Mouse (Mus musculus): ENCODE measurements around the gene Gm20388.
A peak's percentile ranks its signal among the peaks of the same experiment; 100 is the strongest.

The Gm20388 gene

DNA sequence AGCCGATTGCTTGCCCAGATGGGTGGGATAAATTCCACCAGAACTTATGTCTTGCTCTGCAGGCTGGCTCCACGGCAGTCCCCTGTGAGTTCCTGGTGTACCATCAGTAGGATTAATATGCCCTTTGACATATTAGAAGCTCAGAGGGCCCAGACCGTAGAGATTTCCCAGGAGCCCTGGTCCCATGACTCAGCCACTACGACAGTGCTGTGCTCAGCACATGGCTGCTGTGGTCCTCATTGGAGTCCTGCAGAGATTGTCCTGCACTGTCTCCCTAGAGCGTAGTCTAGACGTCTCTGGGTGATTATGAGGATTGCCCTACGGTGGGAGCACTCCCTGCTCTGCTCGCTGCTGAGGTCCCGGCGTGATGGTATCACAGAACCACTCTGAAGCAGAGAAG is 4384.3 kb downstream of the Gm20388 start:
- DNase-seq (ENCODE audit: low read depth, low spot score), result no peak

DNA sequence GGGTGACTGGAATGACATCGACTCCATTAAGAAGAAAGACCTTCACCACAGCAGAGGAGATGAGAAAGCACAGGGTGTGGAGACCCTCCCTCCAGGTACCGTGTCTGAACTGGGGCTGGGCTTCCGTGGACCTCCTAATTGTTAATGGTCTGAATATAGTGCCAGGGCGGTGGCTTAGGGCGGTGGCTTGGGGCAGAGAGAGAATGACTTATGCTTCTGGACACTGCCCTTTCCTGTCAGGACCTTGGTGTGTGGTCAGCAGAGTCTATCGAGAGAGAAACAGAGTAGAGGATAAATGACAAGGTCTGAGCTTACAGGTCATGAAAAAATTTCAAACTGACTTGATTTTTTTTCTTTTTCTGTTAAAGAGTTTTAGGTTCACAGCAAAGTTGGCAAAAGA is 4384.7 kb downstream of the Gm20388 start:
- DNase-seq (ENCODE audit: low read depth, low spot score), result no peak

DNA sequence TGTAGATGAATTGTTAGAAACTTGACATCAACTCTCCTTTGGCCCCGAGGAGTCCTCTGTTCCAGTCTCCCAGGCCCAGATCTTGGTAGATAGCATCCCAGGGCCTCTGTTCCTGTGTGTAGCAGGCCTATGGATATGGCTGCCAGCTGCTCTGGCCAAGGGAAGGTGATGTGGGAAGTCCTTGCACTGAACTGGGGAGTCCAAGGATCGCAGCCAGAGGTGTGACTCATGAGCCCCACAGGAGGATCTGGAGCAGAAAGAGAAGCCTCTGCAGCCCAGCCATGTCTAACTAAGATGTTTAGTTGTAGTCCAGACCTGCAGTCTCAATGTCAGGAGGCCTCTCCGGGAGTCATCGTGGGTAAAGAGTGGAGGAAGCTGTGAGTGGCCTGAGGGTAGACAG is 4390.9 kb downstream of the Gm20388 start:
- no peak for DNase-seq (ENCODE audit: low read depth, low spot score)

DNA sequence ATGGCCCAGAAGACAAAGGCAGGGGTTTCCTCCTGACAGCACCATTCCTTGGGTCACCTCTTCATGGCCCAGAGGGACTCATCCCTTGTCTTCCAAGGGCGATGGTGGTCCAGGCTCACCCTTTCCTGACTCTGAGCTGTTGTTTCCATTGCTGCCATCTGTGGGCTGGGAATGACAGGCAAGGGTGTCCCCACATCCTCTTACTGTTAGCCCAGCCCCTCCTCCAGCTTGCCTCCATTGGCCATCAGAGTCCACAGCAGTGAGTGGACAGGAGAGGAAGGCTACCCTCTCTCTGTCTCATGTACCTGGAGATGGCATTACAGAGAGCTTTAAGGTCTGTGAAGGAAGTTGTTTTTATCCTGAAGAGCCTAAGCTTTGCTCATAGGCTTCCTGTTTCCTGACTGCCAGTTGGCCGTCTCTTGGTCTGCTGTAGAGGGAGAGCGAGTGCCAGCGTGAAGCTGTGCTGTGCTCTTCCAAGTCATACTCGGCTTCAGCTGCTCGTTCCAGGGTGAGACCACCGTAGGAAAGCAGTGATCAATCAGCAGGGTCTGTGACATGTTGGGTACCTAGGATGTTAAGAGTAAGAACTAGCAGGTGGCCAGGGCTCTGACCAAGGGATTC is 4391.4 kb downstream of the Gm20388 start:
- DNase-seq (ENCODE audit: low read depth, low spot score), result no peak

DNA sequence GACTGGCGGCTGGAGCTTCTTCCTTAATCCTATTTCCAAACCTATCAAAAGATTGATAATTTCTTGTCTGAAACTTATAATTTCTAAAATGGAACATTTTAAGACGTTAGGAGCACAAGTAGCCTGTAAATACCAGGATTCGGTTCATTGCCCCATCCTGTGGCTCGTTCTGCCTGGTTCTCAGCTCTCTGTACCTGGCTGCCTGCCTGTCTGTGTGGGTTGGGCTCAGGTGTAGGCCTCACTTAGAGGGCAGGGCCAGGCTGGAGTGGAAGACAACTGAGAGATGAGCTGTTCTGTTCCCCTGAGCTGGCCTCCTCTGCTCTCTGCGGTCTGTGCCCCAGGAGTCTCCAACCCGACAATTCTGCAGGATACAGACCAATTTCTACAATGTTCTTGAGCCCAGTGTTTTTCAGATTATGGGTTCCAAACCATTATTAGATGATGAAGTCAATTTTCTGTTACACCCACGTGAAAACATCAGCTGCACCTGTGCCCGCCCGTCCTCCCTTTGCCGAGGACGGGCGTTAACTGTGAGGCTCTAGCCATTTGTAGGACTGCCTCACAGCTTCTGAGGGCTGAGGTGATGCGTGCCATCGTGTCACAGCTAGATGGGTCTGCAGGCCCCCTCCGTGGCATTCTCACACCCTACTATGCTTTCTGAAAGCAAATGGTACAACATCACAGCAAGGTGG is 4392.7 kb downstream of the Gm20388 start:
- no peak for DNase-seq (ENCODE audit: low read depth, low spot score)

DNA sequence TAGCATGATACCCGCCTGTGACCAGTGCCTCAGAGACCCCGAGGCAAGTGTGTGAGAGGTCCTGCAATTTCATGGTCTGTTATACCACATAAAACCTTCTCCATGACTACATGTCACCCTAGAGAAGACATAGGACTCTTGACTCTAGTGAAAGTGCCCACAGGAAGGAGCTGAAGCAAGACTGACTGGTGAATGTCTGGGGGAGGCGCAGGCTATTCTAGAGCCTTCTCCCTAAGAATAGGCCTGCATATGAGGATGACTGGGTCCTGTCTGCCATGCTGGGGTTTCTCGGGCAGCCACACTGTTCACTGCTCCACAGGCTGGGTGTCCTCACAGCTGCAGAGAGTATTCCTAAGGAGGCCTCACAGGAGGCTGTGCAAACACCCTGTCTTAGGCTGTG is 4393.5 kb downstream of the Gm20388 start:
- DNase-seq (ENCODE audit: low read depth, low spot score), result no peak

DNA sequence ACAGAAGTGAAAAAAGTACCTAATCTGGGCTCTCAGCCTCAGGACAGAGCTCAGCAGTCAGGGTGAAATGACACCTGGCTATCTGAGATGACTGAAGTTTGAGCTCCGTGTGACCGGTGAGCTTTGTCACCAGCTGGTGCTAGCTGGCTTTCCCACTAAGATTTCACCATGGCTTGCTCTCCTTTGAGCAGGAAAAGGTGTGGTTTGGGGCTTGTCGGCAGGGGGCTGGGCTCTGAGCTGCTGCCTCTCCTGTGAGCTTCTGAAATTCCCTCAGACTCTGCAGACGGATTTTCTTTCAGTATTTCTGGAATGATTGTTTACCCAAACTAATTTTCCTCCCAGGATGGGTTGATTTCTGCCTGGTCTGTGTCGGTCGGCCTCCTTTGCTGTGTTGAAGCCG is 4395.9 kb downstream of the Gm20388 start:
- DNase-seq (ENCODE audit: low read depth, low spot score), result no peak

DNA sequence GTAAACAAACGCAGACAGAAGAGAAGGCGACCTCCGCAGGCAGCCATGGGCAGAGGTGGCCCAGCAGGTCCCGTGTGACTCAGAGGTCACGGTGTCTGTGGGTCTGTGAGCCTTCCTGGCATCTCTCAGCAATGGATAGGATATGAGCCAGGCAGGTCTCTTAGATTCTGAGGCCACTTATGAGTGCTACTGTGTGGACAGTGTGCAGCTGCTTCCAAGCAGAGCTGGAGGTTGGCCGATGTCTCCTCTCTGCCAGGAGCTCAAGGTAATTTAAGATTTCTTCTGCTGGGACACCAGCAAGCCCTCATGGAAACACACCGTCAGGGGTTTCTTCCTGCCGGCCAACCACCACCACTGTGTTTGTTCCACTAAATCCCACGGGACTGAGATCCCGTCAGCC is 4397.1 kb downstream of the Gm20388 start:
- DNase-seq (ENCODE audit: low read depth, low spot score), result no peak

DNA sequence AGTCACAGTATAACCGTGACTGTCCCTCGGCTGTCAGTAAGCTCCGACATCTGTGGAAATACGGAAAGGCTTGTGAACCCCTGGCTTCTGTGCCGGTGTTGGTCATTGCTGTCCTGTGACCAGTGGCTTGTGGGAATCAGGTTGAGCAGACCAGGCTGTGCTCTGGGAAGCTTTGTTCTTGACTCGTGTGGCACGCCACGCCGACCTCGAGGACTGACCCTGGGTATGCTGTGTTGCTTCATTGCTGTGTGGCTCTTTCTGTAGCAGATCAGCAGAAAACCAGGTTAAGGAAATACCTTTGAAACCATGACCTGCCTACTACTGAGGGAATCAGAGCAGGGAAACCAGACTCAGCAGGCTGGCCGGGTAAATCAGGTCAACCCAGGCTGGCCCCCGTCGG is 4399.9 kb downstream of the Gm20388 start:
- no peak for DNase-seq (ENCODE audit: low read depth, low spot score)

DNA sequence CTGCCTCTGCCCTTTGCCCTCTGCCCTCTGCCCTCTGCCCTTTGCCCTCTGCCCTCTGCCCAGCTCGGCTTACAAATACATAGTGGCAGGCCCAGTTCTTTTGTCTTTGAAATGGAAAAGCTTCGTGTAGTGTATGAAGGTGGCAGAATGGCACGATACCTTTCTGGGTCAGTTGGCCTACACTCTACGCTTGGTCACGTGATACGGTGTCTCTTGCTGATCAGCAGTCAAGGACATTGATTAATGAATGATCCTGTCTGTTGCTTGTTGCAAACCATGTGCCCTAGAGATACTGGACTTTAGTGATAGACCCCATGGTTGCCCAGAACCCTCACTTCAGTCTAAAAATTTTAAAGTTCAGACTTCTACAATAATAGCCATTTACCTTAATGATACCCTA is 4400.5 kb downstream of the Gm20388 start:
- DNase-seq (ENCODE audit: low read depth, low spot score), result no peak

DNA sequence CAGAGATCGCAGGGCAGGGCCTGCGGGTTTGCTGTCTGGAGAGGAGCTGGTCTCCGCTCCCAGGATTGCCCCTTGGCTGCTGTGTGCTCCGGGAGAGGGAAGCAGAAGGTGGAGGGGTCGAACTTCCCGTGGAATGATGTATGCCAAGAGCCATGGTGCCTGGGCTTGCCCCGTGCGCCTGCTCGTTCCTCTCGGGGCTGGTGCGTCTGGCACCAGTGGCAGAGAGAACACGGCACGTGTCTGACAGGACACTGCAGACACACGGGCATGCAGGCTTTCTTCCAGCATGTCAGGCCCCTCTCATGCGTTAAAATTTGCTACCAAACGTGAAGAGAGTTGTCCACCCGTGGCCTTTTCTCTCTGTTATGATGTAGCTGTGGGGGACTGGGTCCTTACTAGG is 4401.1 kb downstream of the Gm20388 start:
- no peak for DNase-seq (ENCODE audit: low read depth, low spot score)

DNA sequence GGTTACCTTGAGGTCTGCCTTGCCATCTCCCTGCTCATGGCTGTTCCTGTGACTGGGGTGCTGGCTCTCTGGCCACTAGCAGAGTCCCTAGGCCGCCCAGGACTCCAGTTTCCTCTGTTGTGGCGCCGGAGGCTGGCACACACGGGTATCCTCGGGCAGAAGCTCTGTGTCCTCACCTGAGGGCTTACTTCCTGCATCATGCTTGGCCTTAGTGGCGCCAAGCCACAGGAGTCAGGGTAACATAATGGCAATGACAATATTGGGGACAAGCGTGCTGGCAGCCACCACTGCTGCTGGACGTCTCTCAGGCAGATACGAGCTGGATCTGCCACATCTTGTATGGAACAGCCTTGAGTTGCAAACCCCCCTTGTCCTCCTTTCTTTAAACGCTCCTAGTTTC is 4401.6 kb downstream of the Gm20388 start:
- no peak for DNase-seq (ENCODE audit: low read depth, low spot score)

DNA sequence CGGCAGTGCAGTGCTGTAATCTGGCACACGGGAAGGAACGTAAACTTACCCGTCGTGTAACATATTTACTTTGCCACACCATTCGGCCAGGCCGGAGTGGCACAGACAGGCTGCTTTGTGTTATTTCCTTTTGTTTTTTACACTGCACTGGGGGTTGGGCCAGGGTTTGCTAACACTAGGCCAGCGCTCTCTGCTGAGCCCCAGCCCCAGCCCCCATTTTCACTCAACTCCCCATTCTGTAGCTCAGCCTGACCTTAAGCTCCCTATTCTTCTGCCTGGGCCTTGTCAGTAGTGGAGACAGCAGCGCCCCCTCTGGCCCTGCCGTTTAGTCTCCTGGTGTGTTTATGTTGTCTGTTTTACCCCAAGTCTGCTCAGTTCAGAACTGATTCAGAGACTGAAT is 4404.2 kb downstream of the Gm20388 start:
- DNase-seq (ENCODE audit: low read depth, low spot score), result peak; percentile 56

DNA sequence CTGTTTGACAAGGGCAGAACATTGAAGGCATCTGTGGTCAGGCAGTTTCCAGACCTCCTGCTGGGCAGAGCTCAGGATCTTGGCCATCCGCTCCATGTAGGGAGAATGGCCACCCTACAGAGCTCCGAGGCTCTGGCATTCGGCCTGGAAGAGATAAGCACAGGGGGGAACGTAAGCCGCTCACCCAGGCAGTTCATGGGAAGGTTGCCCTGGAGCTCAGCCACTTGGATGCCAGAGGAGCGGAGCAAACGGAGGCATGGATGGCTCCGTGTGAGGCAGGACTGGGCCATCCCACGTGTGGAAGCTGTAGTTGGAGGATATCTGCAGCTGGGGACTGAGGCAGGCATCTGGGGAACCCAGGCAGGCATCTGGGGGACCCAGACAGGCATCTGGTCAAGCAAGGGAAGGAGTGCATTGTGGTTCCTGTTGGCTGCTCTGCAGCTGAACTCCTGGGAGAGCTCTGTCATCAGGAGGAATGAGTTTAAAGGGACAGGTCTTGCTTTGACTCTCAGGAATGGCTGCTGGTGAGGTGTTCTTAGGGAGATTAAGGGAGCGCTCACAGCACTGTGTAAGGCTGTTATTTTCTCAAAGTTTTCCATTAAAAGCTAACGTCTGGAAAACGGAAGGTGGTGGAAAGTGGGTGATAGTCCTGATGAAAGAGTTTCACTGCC is 4406.0 kb downstream of the Gm20388 start:
- DNase-seq (ENCODE audit: low read depth, low spot score), result no peak

DNA sequence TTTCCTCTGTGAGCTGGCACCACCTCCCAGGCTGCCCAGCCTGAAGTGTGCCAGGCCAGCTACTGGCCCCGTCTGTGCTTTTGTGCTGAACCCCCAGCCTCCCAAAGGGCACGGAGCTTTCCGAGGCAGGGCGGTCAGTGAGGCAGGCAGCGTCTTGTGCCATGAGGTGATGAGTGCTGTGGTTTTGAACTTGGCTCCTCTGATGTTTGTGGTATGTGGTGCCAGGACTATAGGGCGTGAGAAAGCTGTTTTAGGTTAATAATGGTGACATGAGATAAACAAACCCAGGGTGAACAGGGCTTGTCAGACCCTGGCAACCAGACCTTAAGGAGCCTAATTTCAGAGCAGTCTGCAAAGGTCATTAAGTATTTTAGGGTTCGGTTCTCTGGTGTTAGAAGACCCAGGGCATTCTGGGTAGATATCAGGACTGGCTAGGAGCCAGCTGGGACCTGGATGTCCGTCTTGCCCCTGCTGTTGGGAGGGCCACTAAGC is 4406.6 kb downstream of the Gm20388 start:
- peak; percentile 68 for DNase-seq (ENCODE audit: low read depth, low spot score)

DNA sequence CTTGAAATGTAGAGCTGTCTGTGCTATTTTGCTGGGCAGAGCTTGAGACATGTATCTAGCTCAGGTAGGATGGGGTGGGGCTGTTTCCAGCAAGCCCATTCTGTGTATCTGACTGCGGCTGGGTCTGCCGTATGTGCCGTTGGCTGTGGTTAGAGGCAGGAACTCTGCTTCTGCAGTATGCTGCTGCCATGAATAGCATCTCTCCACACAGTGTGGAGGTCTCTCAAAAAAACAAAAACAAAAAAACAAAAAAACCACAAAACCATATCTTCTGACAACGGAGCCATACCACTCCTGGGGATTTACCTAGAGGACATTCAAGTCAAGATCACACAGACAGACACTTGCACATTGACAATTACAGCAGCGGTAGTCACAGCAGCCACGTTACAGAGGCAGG is 4407.2 kb downstream of the Gm20388 start:
- DNase-seq (ENCODE audit: low read depth, low spot score), result peak; percentile 89

DNA sequence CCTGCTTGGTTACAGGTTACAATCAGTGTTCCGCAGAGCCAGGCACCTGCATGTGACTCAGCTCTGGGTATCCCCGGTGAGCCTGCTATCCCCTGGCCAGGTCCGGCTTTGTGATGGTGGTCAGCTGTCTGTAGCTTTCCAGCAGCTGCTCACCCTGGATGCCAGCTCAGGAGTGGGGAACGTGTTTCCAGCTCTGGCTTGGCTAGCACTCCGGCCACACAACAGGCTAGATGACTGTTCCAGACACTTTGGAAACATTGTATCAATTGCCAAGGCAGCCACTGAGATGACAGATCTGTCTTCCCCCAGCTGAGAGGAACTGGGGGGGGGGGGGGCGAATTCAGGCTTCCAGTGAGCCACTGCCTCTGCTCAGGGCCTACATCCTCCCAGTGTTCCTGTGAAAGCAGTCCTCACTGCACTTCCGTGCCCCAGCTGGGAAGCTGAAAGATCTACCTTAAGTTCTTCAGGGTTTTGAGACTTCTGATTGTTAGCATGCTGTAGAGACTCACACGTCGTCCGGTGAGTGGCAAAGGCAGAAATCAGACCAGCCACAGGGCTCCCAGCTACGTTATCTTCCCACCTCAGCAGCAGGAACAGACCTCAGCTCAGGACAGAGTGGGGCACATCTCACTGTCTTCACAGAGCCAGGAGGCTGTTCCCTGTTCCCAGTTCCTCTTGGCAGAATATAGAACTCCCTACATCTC is 4408.1 kb downstream of the Gm20388 start:
- peak; percentile 51 for DNase-seq (ENCODE audit: low read depth, low spot score)

DNA sequence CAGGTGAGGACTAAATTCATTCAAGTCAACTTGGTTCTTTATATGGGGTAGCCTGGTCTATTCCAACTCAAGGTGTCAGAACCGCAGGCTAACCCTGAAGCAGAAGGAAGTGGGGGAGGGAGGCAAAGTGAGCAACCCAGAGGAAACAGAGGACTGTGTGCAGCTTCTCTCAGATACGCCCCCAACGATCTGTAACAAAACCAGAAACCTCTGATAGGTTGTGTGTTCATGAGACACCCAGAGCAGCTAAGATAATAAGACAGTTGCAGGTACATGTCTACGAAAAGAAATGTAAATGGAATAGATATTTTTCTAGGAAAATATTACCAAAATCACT is 4408.6 kb downstream of the Gm20388 start:
- peak; percentile 66 for DNase-seq (ENCODE audit: low read depth, low spot score)

DNA sequence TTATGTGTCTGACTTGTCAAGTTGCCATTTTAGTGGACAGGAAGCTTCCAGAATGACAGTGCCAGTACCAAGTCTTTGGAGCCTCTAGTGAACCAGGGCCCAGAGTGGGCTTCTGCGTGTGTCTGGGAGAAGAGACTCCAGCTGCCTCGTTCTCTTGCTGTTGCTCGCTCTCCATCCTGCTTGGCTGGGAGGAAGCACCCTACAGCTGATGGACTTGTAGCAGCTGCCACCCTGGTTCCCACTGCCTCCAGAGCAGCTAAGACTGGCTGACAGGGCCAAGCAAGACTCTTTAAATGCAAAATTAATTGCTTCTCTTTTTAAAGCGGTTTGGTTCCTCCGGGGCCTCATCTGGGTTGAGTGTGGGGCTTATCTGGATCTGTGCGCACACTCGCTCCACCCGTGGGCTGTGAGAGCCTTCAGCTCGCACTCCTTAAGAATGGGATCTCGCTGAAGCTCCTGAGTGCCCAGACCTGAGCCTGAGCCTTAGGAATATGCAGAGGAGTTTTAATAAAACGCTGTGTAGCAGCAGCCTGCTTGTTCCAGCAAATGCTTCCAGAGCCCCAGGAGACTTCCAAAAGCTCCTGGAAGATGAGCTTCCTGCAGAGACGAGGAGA is 4410.7 kb downstream of the Gm20388 start:
- no peak for DNase-seq (ENCODE audit: low read depth, low spot score)

DNA sequence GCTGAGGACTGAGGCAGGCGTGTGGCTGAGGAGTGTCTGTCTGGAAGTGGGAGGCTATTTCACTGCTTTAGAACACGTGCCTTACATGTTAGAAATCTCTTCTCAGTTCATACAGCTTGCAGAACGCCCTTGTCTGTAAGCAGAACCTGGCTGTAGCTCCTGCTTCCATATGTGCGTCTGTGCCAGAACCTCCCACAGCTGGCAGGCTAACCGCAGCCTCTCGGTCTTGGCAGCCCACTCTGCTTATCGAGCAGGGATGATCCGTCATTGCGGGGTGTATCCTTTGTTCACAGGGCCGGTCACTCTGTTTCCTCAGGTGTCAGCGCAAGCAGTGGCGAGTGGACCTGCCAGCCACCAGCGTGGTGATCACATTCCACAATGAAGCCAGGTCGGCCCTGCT is 4412.7 kb downstream of the Gm20388 start:
- DNase-seq (ENCODE audit: low read depth, low spot score), result no peak

DNA sequence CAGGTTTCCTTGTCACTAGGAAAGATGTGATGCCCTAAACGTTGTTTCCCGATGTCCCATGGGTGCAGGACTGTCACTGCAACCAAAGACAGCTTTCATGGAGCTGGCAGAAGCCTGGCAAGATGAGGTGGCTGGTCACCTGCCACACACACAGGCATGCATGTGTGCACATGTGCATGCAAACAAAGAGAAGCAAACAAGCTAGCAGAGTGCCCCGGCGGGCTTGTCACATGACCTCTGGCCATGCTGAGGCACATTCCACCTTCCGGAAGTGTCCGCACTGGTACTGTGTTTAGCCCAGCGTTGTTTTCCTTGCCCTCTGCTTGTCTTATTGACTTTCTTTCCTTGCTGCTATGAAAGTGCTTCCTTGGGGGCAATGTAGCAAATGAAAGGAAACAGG is 4417.6 kb downstream of the Gm20388 start:
- DNase-seq (ENCODE audit: low read depth, low spot score), result no peak

DNA sequence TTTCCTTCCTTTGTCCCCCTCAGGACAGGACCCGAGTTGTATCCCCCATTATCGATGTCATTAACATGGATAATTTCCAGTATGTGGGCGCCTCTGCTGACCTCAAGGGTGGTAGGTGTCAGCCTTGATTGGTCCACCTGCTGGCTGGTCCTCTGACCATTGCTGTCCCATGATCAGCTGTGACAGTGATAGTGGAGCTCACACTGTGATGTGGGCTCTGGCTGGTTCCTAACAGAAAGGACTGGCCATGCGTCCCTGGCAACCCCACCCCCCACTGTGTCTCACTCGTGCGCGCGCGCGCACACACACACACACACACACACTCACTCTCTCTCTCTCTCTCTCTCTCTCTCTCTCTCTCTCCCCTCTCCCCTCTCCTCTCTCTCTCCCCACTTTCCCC is 4419.0 kb downstream of the Gm20388 start:
- no peak for DNase-seq (ENCODE audit: low read depth, low spot score)

All from CD4-positive helper T cell, adult 2 months (primary cell).